Mouse (Mus musculus) testis, adult 2 months (tissue): ENCODE measurements around the gene Scyl3. TPM values are rescaled to one million over a fixed set of nuclear protein-coding genes. Genes with fewer than 3 reads are reported as not detected.

Source experiments
- H3K27ac ChIP-seq: fragments of 200-500 bp; 2 replicates; pipeline ENCODE4 v1.5.1; 2012; ENCODE audit warnings: low read depth, low read length; ENCODE audit not compliant: control insufficient read depth, insufficient read depth
- H3K27me3 ChIP-seq: fragments of 200-500 bp; 2 replicates; pipeline ENCODE4 v1.6.1; 2012; ENCODE audit warnings: mild to moderate bottlenecking, low read length, moderate library complexity; ENCODE audit not compliant: control insufficient read depth, insufficient read depth
- H3K36me3 ChIP-seq: fragments of 200-500 bp; 2 replicates; pipeline ENCODE4 v1.6.1; 2012; ENCODE audit warnings: mild to moderate bottlenecking, low read length; ENCODE audit not compliant: control insufficient read depth, insufficient read depth
- H3K4me1 ChIP-seq: fragments of 200-500 bp; 2 replicates; pipeline ENCODE4 v1.6.1; 2012; ENCODE audit warnings: low read length; ENCODE audit not compliant: control insufficient read depth, insufficient read depth
- H3K4me3 ChIP-seq: fragments of 200-500 bp; 2 replicates; pipeline ENCODE4 v1.5.1; 2012; ENCODE audit warnings: low read depth, mild to moderate bottlenecking, low read length, moderate library complexity, mixed read lengths; ENCODE audit not compliant: control insufficient read depth
- CTCF ChIP-seq: fragments of 200-500 bp; IDR thresholded peaks from 2 replicates; pipeline ENCODE4 v1.5.1; 2012; ENCODE audit warnings: low read depth, mild to moderate bottlenecking, inconsistent platforms, low read length, moderate library complexity; ENCODE audit not compliant: control insufficient read depth, insufficient read depth, insufficient replicate concordance
- POLR2A ChIP-seq: fragments of 200-500 bp; IDR thresholded peaks from 2 replicates; pipeline ENCODE4 v1.6.1; 2012; ENCODE audit warnings: low read depth, mild to moderate bottlenecking, inconsistent platforms, low read length, moderate library complexity; ENCODE audit not compliant: control insufficient read depth
- polyA plus RNA-seq: library from polyadenylated mRNA; depleted of rRNA; stranded (reverse); fragments of >200 nt; gene quantifications from 2 replicates; pipeline ENCODE4 v1.2.3, GENCODE M21; 2012; rRNA removed

Scyl3 gene
- 9.0 TPM in 2 replicates for polyA plus RNA-seq

- Histone ChIP-seq H3K27me3 (no peaks in the 10 kb centered on the region), H3K36me3 (no peaks in the 10 kb centered on the region; the same call in 1 of the 2 replicates), H3K4me1 (peaks cover 3% of the 10 kb centered on the region), H3K4me3 (peak within 1 kb of the TSS; percentile 96), H3K27ac (peak within 1 kb of the TSS; percentile 89)
- TF ChIP-seq CTCF: no peak
- no peak for TF ChIP-seq POLR2A
Observed at GRCm38 (mm10) chr1:163928846-163929245, at the start of gene Scyl3. Gene Scyl3 (plus strand): TSS chr1:163929100.

- H3K27ac ChIP-seq: no peak overlapping the region
- no peak for TF ChIP-seq CTCF
- no peak for TF ChIP-seq POLR2A
Observed at GRCm38 (mm10) chr1:163889629-163890028, 39.3 kb upstream of the Scyl3 start.

GRCm38 (mm10) chr1:163893294-163893693, 35.6 kb upstream of the Scyl3 start:
- Histone ChIP-seq H3K36me3 (no peaks in the 10 kb centered on the region), H3K27ac (no peak overlapping the region), H3K4me1 (no peaks in the 10 kb centered on the region), H3K27me3 (no peaks in the 10 kb centered on the region), H3K4me3 (no peak overlapping the region)
- TF ChIP-seq POLR2A: no peak
- no peak for TF ChIP-seq CTCF

More at GRCm38 (mm10) chr1:163889629-163890028, 39.3 kb upstream of the Scyl3 start:
- no peaks in the 10 kb centered on the region for H3K36me3 ChIP-seq
- H3K4me1 ChIP-seq: no peaks in the 10 kb centered on the region
- no peaks in the 10 kb centered on the region for H3K27me3 ChIP-seq
- H3K4me3 ChIP-seq: no peak overlapping the region

GRCm38 (mm10) chr1:163893774-163894527, 34.9 kb upstream of the Scyl3 start:
- Histone ChIP-seq H3K4me3 (no peak overlapping the region), H3K27ac (no peak overlapping the region), H3K4me1 (no peaks in the 10 kb centered on the region), H3K27me3 (no peaks in the 10 kb centered on the region), H3K36me3 (no peaks in the 10 kb centered on the region)
- TF ChIP-seq CTCF: no peak
- no peak for TF ChIP-seq POLR2A

GRCm38 (mm10) chr1:163898291-163898764, 30.6 kb upstream of the Scyl3 start:
- no peak for TF ChIP-seq CTCF
- no peak for TF ChIP-seq POLR2A
- Histone ChIP-seq H3K4me1 (no peaks in the 10 kb centered on the region), H3K27me3 (no peaks in the 10 kb centered on the region), H3K4me3 (no peak overlapping the region), H3K27ac (no peak overlapping the region), H3K36me3 (no peaks in the 10 kb centered on the region)

GRCm38 (mm10) chr1:163899575-163899974, 29.3 kb upstream of the Scyl3 start:
- Histone ChIP-seq H3K36me3 (no peaks in the 10 kb centered on the region), H3K4me3 (no peak overlapping the region), H3K27me3 (no peaks in the 10 kb centered on the region), H3K4me1 (no peaks in the 10 kb centered on the region), H3K27ac (no peak overlapping the region)
- TF ChIP-seq POLR2A: no peak
- no peak for TF ChIP-seq CTCF

- H3K4me1 ChIP-seq: no peaks in the 10 kb centered on the region
- no peak overlapping the region for H3K27ac ChIP-seq
- no peak for TF ChIP-seq CTCF
- no peaks in the 10 kb centered on the region for H3K27me3 ChIP-seq
- H3K4me3 ChIP-seq: no peak overlapping the region
- H3K36me3 ChIP-seq: no peaks in the 10 kb centered on the region
Observed at GRCm38 (mm10) chr1:163900168-163900567, 28.7 kb upstream of the Scyl3 start.

- no peak overlapping the region for H3K27ac ChIP-seq
- no peaks in the 10 kb centered on the region for H3K27me3 ChIP-seq
- no peak for TF ChIP-seq CTCF
- TF ChIP-seq POLR2A: no peak
- no peaks in the 10 kb centered on the region for H3K36me3 ChIP-seq
- H3K4me1 ChIP-seq: no peaks in the 10 kb centered on the region
- H3K4me3 ChIP-seq: no peak overlapping the region
Observed at GRCm38 (mm10) chr1:163903411-163903810, 25.5 kb upstream of the Scyl3 start.
